Mouse (Mus musculus): ENCODE measurements around the gene Skil.
"Not testable (repeated sequence)": the region's sequence is repeated elsewhere in the genome, so short reads cannot be mapped to it uniquely, and the experiment has no call there.

Gene Skil

GRCm38 (mm10) chr3:31129766-31130165 lies 34.9 kb downstream of the Skil start:
- no peak for DNase-seq (ENCODE audit: extremely low spot score)

DNA sequence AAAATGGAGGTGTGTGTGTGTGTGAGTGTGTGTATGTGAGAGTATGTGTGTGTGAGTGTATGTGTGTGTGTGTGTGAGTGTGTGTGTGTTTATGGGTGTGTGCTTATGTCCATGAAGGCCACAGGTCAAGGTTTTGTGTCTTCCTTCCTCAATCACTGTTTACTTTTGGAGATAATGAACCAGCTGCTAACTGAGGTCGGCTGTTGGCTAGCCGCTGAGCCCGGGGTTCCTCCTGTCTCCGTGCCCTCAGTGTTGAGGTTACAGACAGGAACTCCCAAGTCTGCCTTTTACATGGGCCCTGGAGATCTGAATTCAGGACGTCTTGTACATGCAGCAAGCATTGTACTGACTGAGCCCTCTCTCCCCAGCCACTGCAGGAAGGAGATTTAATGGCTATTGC lies 38.8 kb downstream of the Skil start:
- DNase-seq (ENCODE audit: extremely low spot score): no peak

DNA sequence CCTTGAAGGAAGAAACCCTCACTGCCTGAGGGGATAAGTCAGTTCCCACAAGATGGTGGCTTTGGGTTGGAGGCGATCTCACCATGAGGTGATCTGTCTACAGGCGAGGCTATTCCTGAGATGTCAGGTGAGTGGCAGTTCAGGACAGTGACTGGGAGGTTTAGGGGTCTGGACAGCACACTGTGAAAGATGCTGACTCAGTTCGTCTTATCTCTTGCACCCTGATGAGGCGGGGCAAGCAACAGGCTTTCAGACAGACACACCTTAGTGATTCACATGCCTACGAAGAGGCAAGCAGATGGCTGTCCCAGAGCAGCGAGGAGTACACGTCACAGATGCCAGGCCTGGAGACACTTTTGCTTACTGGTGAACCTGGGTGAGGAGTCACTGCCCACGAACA lies 39.4 kb downstream of the Skil start:
- DNase-seq (ENCODE audit: extremely low spot score): no peak

DNA sequence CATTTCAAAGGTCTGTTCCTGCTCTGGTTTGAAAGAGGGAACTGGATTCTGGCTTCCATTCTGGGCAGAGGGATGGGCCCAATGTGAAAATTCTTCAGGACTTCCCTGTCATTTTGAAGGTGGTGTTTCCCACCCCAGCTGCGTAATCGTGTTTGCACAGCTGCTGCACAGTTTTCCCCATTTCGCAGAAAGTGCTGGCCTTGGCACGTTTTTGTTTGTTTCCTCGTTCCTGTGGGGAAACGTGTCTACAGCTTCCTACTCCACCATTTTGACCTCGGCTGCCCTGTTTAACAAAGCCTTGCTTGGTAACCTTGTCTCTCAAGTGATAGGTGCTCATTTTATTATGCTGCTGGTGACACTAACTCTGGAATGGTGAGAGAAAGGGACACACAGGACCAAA lies 39.8 kb downstream of the Skil start:
- no peak for DNase-seq (ENCODE audit: extremely low spot score)

DNA sequence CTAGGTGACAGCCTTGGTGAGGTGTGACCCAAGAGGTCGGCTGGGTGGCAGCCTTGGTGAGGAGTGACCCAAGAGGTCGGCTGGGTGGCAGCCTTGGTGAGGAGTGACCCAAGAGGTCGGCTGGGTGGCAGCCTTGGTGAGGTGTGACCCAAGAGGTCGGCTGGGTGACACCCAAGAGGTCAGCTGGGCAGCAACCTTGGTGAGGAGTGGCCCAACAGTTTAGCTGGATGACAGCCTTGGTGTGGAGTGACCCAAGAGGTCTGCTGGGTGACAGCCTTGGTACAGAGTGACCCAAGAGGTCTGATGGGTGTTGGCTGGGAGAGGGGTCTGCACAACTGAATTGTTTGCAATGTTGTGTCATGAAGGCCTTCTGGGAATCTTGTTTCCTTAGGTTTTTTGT lies 41.7 kb downstream of the Skil start:
- DNase-seq (ENCODE audit: extremely low spot score): not testable (repeated sequence)

DNA sequence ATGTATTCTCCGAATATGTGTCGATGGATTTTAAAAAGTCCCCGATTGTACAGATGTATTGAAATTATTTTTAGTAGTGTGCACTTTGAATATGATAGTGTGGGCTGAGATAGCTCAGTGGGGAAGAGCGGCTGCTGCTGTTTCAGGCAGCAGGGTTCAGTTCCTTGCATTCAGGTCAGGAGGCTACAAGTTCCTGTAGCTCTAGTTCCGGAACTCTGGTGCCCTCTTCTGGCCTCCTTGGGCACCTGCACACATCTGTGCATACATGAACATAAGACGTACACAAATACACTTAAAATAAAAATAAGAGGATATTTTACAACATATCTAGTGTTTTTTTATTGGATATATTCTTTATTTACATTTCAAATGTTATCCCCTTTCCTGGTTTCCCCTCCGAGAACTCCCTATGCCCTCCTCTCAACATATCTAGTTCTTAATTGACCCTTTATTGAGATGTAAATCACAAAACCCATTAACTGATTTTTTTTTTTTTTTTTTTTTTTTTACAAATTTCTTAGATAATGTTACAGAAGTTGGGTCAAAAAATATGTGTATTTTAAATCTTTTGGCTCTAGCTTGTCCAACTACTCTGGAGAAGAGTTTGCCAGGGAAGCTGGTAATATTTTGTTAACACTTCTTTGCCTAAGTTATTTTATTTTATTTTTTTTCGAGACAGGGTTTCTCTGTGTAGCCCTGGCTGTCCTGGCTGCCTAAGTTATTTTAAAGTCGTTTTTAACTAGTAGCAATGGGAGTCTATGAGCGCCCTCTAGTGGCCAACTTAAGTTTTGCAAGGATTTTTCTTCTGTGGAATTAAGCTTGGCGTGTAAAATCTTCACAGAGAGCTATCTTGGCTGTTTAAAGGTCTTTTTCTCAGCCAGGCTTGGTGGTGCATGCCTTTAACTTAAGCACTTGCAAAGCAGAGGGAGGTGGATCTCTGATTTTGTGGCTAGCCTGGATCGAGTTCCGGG lies 43.9 kb downstream of the Skil start:
- peak; percentile 73 for DNase-seq (ENCODE audit: extremely low spot score)

GRCm38 (mm10) chr3:31141621-31142020 lies 46.8 kb downstream of the Skil start:
- DNase-seq (ENCODE audit: extremely low spot score): no peak

GRCm38 (mm10) chr3:31145222-31145621 lies 50.4 kb downstream of the Skil start:
- DNase-seq (ENCODE audit: extremely low spot score): not testable (repeated sequence)

DNA sequence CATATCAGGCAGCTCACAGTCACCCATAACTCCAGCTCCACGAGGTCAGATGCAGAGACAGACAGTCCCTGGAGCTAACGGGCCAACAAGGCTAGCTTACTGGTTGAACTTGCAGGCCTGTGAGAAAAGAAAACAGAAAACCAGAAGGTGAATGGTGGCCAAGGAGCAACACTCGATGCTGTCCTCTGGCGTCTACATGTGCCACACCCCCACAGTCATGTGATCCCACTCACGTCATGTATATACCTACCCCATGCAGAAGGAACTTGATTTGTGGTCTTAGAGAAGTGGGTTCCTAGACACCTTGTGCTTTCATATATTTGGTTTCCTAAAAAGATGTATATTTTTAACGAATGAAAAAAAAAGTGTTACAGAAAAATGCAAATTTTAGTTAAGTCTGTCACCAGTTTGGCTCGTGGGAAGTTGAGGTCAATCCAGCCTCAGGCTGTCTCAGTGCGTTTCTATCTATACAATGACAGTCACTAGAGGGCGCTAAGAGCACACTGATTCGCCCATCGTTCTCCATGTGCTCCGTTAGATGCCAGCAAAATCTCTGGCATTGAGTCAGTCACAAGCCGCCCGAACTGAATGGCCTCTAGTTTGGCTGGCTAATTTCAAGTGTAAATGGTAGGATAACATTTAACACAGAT lies 50.9 kb downstream of the Skil start:
- DNase-seq (ENCODE audit: extremely low spot score): peak; percentile 80

GRCm38 (mm10) chr3:31148595-31148994 lies 53.7 kb downstream of the Skil start:
- DNase-seq (ENCODE audit: extremely low spot score): no peak

GRCm38 (mm10) chr3:31149706-31150105 lies 54.8 kb downstream of the Skil start, which contains the start of gene Cldn11:
Gene Cldn11, plus strand, starts transcription at chr3:31149920.
- DNase-seq (ENCODE audit: extremely low spot score): peak; percentile 76

DNA sequence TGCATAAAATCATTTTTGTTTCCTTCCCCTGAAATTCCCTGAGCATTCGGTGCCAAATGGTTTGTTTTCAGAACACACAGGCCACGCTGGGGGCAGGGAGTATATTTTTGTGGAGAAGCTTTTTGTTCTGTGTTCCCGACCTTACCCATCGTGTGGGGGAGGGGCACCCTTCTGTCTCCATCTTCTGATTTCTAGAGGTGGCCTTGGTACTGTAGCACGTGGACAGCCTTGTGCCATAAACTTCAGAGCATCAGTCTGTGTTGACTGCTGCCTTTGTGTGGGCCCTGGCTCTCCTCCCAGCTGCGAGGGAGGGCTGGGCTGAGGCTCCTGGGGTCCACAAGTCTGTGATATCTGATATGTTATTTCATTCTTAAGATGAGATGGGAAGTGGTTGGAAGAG lies 57.2 kb downstream of the Skil start:
- DNase-seq (ENCODE audit: extremely low spot score): no peak

DNA sequence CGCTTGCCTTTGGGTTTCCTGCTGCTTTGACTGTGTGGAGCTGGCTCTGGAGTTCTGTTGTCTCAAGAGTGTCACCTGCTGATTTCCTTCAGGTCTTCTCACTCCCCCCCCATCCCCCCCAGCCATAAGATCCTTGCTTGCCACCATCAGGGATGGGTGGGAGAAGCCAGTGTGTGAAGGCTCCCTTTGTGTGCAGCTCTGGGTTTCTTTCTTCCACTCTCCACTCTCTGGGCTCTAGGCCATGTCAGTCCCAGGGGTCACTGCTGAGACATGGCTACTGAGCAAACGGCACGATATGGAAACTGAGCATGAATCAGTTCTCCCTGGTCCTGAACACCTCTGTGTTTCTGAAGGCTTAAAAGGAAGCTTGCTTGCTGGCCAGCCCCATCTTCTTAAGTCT lies 61.3 kb downstream of the Skil start:
- no peak for DNase-seq (ENCODE audit: extremely low spot score)

DNA sequence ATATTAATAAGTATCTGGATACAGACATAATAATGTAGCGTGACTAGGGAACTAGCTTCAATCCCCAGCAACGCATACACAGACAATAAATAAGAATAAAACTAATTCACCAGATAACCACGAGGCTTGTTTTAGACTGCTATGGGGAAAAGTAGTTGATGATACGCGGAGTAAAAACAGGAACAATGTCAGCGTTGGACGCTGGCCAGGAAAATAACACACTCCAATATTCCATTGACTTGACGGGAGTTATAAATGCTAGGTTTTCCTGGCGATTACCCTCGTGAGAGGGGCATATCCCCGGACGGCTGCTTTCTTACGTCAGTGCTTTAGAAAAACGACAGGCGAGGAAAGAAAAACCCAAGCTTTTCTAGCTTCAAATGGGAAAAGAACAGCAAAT lies 62.9 kb downstream of the Skil start:
- DNase-seq (ENCODE audit: extremely low spot score): no peak

DNA sequence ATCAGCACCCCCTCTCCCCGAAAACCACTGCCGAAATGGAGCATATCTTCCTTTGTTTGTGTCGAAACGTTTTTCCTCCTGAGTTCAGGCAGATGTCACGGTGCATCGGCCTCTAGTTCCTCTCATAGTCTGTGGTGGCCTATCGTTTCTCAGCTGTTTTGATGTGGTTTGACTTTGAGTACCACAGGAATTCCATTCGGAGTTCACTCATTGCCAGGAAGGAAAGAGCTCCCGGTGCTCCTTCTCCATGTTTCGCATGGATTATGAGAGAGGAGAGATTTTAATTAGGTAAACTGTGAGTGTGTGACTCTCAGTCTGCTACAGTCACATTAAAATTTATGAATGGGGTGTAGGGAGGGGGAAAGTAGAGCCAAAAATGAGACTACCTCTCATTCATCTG lies 65.2 kb downstream of the Skil start:
- no peak for DNase-seq (ENCODE audit: extremely low spot score)

GRCm38 (mm10) chr3:31161336-31161735 lies 66.5 kb downstream of the Skil start:
- no peak for DNase-seq (ENCODE audit: extremely low spot score)

- DNase-seq (ENCODE audit: extremely low spot score): no peak
These were observed 68.0 kb downstream of the Skil start for GRCm38 (mm10) chr3:31162860-31163259.

DNA sequence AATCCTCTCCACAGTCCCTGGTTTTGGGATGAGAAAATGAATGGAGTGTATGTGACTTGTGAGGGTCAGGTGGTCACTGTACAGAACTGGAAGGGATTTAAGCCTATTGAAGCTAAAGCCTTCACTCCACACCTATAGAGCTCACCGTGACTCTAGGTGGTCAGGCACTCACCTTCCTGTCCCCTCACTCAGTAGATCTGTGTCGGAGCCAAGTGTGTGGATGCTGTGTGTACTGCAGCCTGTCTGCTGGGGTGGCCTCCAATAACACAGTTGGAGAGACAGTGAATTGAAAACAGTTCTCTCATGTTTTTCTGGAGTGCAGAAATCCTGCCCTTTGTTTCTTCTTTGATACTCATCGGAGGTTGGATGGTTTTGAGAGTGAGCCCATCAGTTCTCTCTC lies 70.9 kb downstream of the Skil start:
- DNase-seq (ENCODE audit: extremely low spot score): no peak

- no peak for DNase-seq (ENCODE audit: extremely low spot score)
These were observed 71.6 kb downstream of the Skil start for GRCm38 (mm10) chr3:31166365-31166871.

Data from embryo, embryonic 9.5 days (tissue).